Mouse (Mus musculus): Measurements from ENCODE around the gene Dot1l.

DNA sequence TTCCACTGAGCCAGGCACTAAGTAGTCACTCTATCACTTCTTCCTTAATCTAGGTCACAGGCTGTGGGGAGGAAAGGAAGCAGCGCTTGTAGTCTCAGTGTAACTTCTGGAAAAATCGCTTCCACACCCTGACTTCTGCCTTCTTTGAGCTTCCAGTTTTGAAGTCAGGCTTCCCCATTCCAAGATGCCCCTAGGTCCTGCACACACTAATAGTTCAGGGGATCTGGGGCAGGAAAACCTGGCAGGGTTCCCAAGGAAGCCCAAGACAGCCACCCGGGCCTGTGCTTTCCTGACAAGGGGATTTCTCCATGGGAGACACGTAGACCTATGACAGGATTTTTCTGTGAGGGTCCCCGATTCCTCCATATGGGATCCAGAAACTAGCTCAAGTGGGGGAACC, 13.9 kb upstream of the Dot1l start:
- TF ChIP-seq CTCF (IDR thresholded peaks at IDR 0.05; ENCODE audit: borderline replicate concordance, control insufficient read depth, extremely low read depth, insufficient read depth, low read length, poor library complexity) = no peak
- no peak for TF ChIP-seq POLR2A (IDR thresholded peaks at IDR 0.05; ENCODE audit: control insufficient read depth, extremely low read depth, insufficient read depth, low read length, poor library complexity)

Measured in thymus, adult 2 months (tissue).